Mouse (Mus musculus): Measurements from ENCODE around the gene H60b.
"Not testable (repeated sequence)": the region's sequence is repeated elsewhere in the genome, so short reads cannot be mapped to it uniquely, and the experiment has no call there.

The H60b gene

GRCm38 (mm10) chr10:22158310-22158999 lies at the start of gene H60b, which contains the start of gene Raet1e:
Gene H60b (plus strand): TSS chr10:22158586.
Gene Raet1e (plus strand): TSS chr10:22158569.
- DNase-seq (ENCODE audit: extremely low spot score, low spot score), result peak; percentile 64

DNA sequence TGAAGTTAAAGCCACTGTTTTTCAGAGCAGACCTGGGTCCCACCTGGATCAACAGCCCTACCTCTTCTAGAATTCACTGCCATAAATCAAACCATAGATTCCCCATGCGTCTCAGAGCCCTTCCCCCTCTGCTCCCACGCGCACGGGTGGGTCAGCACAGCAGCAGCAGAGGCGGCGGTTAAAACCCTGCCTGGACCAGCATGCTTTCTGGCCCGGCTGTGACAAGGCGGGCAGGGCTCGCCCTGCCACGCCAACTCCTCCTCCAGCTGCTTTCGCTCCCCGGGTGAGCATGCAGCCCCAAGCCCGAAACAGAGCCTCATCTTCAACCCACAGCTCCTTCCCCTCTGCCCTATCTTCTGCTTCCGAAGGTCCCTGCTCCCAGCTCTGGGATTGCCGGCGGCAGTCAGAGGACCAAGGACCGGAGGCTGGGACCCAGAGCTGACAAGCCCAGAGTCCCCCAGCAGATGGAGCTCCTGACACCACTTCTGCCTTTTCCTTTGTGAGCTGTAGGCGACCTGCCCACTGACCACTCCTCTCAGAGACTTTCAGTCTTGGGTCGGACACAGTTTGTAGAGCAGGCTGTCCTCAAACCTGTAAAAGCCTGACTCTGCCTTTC lies 17.6 kb upstream of the H60b start:
- DNase-seq (ENCODE audit: extremely low spot score, low spot score), result peak; percentile 85

GRCm38 (mm10) chr10:22142194-22142593 lies 16.2 kb upstream of the H60b start:
- peak; percentile 81 for DNase-seq (ENCODE audit: extremely low spot score, low spot score)

DNA sequence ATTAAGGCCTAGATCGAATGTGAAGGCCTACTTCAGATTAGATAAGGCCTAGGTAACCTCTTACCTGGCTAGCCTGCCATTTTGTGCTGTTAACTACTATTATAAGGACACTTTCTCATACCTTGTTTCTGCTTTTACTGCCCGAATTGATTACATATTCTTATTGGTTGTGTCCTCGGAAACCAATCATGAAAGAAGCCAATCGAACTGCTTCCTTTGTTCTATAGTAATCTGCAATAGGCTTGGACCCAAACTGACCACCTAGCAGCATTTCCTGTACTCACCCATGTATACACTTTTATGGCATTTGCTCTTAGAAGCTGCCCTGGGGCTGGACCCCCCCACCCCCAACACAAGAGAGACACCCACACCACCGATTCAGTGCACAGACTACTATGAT lies 15.5 kb upstream of the H60b start:
- no peak for DNase-seq (ENCODE audit: extremely low spot score, low spot score)

- DNase-seq (ENCODE audit: extremely low spot score, low spot score), result peak; percentile 85
Observed at GRCm38 (mm10) chr10:22148441-22149072, 9.8 kb upstream of the H60b start.

GRCm38 (mm10) chr10:22149073-22149690 lies 9.2 kb upstream of the H60b start, which contains the start of gene E030030I06Rik:
Gene E030030I06Rik (minus strand): TSS chr10:22149270.
- DNase-seq (ENCODE audit: extremely low spot score, low spot score), result peak; percentile 75

- DNase-seq (ENCODE audit: extremely low spot score, low spot score), result peak; percentile 53
Observed at GRCm38 (mm10) chr10:22149691-22150465, 8.5 kb upstream of the H60b start.

DNA sequence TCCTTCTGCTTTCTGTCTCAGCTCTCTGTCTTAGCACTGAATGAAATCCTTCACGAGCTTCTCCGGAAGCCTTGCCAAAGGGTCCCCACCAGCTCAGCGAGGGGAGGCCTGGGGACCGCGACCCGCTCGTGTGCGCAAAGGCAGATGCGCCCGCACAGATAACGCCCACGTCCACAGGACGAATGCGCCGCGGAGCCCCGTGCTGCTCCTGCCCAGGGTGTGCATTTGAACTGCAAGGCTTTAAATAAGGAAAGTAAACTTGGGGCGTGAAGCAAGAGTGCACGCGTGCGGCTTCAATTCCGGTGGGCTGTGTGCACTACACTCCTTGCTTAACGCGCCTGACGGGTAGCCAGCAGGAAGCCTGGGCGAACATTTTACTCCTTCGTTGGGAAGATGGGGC lies 7.8 kb upstream of the H60b start:
- DNase-seq (ENCODE audit: extremely low spot score, low spot score), result peak; percentile 66

DNA sequence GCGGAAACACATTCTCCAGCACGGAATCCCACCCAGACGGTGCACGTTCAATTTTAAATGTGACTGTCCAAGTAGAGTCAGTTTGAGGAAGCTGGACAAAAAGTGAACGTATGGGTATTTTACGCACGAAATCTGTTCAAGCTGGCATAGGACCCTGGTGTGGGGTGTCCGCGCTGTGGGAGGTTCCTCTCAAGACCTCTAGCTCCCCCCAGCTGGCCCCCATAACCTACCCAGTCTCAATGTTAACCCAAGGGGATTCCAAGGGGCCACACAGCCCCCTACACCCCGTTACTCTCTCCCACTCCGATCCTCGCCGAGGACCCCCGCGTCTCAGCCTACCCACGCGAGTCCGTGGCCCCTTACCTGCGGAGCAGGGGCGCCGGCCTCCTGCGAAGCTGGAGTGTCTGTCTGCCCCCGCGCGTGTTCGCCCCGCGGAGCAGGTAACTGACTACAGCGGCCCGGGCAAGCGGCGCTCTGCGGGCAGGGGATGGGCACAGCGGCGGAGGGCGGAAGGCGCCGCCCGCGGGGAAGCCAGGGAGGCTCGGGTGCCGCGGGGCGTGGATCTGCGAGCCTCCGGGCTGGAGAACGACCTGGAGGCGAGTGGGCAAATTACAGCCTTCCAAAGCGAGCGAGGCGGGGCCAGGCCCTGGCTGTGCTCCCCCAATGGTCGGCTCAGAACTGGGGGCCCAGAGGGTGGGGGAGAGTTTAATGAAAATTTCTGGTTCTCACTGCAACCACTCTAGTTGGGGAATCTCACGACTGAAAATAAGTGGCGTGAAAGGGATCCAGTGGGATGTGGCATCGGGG lies 7.1 kb upstream of the H60b start:
- DNase-seq (ENCODE audit: extremely low spot score, low spot score), result peak; percentile 46

DNA sequence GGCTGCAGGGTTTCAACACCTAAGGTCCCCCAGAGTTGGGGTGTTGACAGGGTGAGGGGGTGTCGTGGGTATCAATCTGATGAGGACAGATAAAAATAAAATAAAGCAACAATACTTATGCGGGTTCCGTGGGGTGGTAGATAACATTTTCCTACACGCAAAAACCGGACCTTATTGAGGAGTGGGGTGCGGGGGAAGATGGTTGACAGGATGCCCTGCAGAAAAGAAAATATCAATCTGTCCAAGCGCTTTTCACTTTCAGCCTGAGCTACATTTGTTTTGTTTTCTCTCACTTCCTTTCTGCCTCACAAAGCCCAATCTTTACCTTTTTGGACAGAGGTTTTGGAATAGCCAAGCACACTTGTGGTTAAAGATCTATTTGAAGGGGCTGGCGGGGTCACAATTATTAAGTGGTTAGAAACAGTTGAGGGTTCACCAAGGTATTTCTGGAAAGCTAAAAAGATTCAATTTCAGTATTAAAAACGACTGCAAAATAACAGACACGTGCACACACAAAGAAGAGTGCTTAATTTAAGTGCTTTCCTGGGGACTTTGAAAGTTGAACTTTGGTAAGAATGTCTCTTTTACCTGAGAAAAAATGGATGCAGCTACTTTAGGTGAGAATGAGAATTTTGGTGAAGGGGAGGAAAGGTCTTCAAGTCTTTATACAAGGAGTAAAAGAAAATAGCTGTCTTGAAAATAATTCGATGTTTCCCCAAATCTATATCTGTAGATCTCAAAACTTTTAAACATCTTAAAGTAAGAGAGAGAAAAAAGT lies 6.3 kb upstream of the H60b start:
- not testable (repeated sequence) for DNase-seq (ENCODE audit: extremely low spot score, low spot score)

DNA sequence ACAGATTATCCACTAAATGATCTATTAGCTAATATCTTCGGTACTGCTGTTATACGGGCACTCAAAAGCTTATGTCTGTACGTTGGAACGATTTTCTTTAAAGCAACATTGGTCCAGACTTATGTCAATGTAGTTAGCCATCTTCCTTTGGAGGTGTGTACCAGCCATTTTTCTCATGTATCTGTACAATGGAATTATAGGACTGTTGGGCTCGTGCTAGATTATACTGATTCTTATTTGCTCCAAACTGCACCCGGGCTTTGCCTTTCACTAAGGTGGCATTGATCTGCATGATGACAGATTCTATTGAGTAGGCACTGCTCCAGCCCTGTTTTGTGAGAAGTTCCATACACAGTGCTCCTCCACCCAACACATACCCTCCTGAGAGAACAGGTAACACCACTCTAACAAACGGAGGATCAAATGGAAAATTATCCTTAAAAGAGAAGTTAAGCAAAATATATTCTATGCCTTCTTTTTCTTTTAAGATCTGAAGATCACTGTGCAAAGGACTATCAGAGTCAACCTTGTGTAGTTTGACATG lies 5.2 kb upstream of the H60b start:
- peak; percentile 15 for DNase-seq (ENCODE audit: extremely low spot score, low spot score)

DNA sequence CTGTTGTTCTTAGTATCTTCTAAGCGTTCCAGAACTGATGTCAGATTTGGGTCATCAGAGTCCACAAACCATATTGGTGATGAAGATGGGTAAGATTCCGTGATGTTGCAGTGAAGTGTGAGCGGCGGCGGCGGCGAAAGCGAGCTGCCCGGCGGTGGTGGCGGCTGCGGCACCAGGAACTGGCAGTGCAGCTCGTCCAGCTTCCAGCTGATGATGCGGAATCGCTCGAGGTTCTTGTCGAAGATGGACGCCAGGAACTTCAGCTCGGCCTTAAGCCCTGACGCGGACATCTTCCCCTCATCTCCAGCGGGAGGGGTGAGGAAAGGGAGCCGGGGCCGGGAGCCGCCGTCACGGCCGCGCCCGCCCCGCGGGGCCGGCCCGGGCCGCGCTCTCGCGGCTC lies 4.3 kb upstream of the H60b start:
- DNase-seq (ENCODE audit: extremely low spot score, low spot score), result peak; percentile 65

GRCm38 (mm10) chr10:22154871-22155799 lies 3.3 kb upstream of the H60b start:
- peak; percentile 31 for DNase-seq (ENCODE audit: extremely low spot score, low spot score)

- DNase-seq (ENCODE audit: extremely low spot score, low spot score), result peak; percentile 55
Observed at GRCm38 (mm10) chr10:22159131-22159561, 760 bp downstream of the H60b start.

- DNase-seq (ENCODE audit: extremely low spot score, low spot score), result peak; percentile 24
Observed at GRCm38 (mm10) chr10:22159581-22160140, 1.3 kb downstream of the H60b start.

- DNase-seq (ENCODE audit: extremely low spot score, low spot score), result not testable (repeated sequence)
Observed at GRCm38 (mm10) chr10:22163279-22163678, 4.9 kb downstream of the H60b start.

DNA sequence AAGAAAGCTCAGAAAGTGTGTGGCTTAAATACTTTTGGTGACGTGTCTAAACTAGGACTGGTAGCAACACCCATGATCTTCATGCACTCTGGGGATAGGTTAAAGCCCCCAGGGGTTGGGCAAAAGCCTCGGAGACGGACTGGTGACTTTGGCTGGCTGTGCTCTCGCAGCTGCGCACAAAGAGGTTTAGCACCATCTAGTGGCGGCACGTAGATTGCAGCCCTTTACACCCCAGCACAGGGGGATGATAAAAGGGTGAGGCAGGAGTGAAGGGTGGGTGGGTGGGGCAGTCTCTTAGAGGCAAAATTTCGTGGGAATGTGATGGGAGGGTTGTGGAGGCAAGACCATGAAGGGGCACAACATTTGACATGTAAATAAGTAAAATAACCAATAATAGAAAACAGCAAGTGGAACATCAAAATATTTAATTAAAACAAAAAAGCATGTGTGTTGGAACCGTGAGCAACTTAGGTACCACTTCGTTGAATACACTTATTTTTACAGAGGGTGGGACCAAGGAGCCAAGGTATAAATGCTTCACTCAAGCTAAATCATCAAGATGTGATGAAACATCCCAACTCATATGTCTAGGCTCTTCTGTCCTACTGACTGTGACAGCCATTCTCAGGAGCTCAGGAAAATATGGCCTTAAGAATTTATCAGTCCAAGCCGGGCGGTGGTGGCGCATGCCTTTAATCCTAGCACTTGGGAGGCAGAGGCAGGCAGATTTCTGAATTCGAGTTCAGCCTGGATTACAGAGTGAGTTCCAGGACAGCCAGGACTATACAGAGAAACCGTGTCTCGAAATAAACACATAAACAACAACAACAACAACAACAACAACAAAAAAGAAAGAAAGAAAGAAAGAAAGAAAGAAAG lies 5.6 kb downstream of the H60b start:
- peak; percentile 59 for DNase-seq (ENCODE audit: extremely low spot score, low spot score)

Data from neural tube, embryonic 10.5 days (tissue).